Mouse (Mus musculus) adrenal gland, adult 10 weeks (tissue): ENCODE measurements around the gene C1ql3. TPM values are rescaled to one million over a fixed set of nuclear protein-coding genes. Genes with fewer than 3 reads are reported as not detected.

Source experiments
- polyA plus RNA-seq: library from polyadenylated mRNA; stranded (reverse); fragments of 350-450 nt; fragmentation: Illumina TruSeq; extraction: RNeasy Lipid Tissue Mini Kit (QIAGEN cat#74804); gene quantifications from one replicate; pipeline ENCODE4 v1.2.3, GENCODE M21; 2014; ENCODE audit warnings: low read depth, low replicate concordance

C1ql3 gene
- 0.23 TPM for polyA plus RNA-seq

GRCm38 (mm10) chr2:13011472-13011871 is at the start of gene C1ql3:
Gene C1ql3 (minus strand): TSS chr2:13011806.

Other genes starting within 250 kb of the C1ql3 start
- gene Pter, start 87.8 kb downstream of the C1ql3 start, polyA plus RNA-seq = 51.3 TPM